Mouse (Mus musculus): ENCODE data around the gene Rnf32.

DNA sequence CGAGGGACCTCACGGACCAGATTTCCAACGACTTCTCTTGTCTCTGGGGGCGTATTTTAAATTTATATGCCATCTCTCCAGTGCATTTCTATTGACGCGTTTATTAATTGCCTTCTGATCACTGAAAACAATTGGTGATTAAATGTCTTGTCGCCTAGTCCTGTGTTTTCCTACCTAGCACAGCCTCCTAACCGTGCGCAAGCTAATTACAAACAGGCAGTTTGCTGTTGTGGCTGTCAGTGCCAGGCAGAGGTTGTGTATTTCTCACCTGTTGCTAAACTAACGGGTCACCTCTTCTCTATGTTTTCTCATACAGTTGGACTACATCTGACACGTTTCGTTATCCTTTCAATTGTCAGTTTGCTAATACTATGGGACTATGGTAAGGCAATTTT is 469 bp downstream of the Rnf32 start:
- TF ChIP-seq EP300 (IDR thresholded peaks at IDR 0.05; ENCODE audit: low read depth): no peak
- TF ChIP-seq CTCF (IDR thresholded peaks at IDR 0.05; ENCODE audit: low read depth): no peak
